Mouse (Mus musculus): ENCODE measurements at regions not wholly inside any gene's neighbourhood (a gene's known extent, or its start where the extent isn't known, plus 50 kb on each side); places are given as distances from the start of the nearest gene placed in this dataset.

DNA sequence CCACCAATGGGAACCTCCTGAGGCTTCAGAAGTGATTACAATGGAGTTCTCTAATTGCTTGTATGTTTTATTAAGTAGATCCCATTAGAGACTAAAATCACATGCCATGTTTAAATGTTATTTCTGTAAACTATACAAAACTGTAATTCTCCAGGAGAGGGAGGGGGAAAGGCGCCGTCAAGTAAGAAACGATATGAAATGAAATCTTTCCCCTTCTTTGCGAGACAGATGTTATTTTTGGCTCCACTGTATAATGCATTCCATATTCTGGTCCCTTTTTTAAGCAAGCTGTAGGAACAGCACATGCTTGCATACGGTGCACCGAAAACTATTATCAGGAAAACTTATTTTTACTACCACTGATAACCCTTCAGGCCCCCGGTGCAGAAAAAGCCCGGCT lies 141.0 kb upstream of the Gdnf start:
- Histone ChIP-seq H3K4me1 (replicated peaks; ENCODE audit: control insufficient read depth, insufficient read depth, low read length) (no peaks in the 10 kb centered on the region), H3K36me3 (replicated peaks; ENCODE audit: control insufficient read depth, insufficient read depth) (no peaks in the 10 kb centered on the region), H3K4me2 (replicated peaks) (no peak overlapping the region), H3K4me3 (replicated peaks; ENCODE audit: low read length) (no peak overlapping the region), H3K9ac (no peak overlapping the region), H3K9me3 (ENCODE audit: control insufficient read depth, low read length) (no peaks in the 10 kb centered on the region), H3K27ac (no peak overlapping the region), H3K27me3 (ENCODE audit: control insufficient read depth, insufficient read depth, low read length) (no peaks in the 10 kb centered on the region)
- DNase-seq (ENCODE audit: low spot score) (no peak), ATAC-seq (ENCODE audit: low FRiP score) (no peak)
- 87% methylated on average over 8 of the region's 8 CpGs for WGBS

DNA sequence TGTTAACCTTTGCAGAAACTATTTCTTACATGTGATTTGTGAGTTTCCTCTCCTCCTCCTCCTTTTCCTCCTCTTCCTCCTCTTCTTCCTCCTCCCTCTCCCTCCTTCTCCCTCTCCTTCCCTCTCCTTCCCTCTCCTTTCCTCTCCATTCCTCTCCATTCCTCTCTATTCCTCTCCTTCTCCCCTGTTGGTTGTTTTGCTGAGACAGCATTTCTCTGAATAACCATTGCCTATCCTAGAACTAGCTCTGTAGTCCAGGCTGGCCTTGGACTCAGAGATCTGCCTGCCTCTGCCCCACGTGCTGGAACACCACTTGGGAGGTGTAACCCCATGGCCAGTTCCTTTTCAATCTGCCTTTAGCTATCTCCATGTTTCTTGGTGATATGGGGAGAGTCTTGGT lies 133.7 kb upstream of the Gdnf start:
- Histone ChIP-seq H3K4me3 (replicated peaks; ENCODE audit: low read length) (no peak overlapping the region), H3K36me3 (replicated peaks; ENCODE audit: control insufficient read depth, insufficient read depth) (no peaks in the 10 kb centered on the region), H3K27ac (no peak overlapping the region), H3K27me3 (ENCODE audit: control insufficient read depth, insufficient read depth, low read length) (no peaks in the 10 kb centered on the region), H3K9ac (no peak overlapping the region), H3K4me2 (replicated peaks) (no peak overlapping the region), H3K4me1 (replicated peaks; ENCODE audit: control insufficient read depth, insufficient read depth, low read length) (no peaks in the 10 kb centered on the region), H3K9me3 (ENCODE audit: control insufficient read depth, low read length) (no peaks in the 10 kb centered on the region)
- ATAC-seq (ENCODE audit: low FRiP score) (no peak), DNase-seq (ENCODE audit: low spot score) (no peak)
- 64% methylated on average over 1 of the region's 1 CpGs for WGBS

DNA sequence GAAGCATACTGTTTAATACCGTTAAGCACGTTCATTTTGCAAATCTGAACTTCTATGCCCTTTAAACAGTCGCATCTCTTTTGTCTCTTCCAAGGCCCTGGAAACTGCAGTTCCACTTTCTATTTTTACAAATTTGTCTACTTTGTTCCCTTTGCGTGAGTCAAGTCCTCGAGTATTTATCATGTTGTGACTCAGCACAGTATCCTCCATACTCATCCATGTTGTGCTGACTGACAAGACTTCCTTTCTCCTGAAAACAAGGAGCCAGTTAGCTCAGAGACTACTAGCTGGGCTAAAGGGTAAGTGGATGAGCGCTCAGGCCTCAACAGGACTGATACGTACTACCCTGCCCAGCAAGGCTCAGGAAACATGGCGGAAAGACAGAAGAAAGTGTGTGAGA lies 131.9 kb upstream of the Gdnf start:
- H3K4me3 ChIP-seq (replicated peaks; ENCODE audit: low read length): no peak overlapping the region
- no peak overlapping the region for H3K9ac ChIP-seq
- no peaks in the 10 kb centered on the region for H3K27me3 ChIP-seq (ENCODE audit: control insufficient read depth, insufficient read depth, low read length)
- H3K4me2 ChIP-seq (replicated peaks): no peak overlapping the region
- no peaks in the 10 kb centered on the region for H3K4me1 ChIP-seq (replicated peaks; ENCODE audit: control insufficient read depth, insufficient read depth, low read length)
- no peaks in the 10 kb centered on the region for H3K9me3 ChIP-seq (ENCODE audit: control insufficient read depth, low read length)
- 92% methylated on average over 8 of the region's 8 CpGs for WGBS
- no peak for ATAC-seq (ENCODE audit: low FRiP score)
- H3K36me3 ChIP-seq (replicated peaks; ENCODE audit: control insufficient read depth, insufficient read depth): no peaks in the 10 kb centered on the region
- H3K27ac ChIP-seq: no peak overlapping the region
- no peak for DNase-seq (ENCODE audit: low spot score)

DNA sequence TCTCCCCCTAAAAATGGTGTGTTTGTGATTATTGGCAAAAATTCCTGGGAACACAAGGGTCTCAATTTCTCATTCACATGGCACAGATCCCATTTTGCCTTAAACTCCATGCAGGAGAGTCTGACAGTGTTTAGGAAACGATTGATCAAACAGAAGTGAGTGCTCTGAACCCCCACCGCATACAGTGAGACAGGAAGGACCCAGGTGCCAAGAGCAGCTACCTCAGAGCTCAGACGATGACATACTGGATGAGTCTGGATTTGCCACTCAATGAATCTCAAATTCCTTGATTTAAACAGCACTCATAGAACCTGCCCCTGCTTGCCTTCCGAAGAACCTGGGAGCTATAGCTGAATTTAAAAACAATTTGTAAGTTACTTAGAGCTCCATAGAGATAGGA lies 129.6 kb upstream of the Gdnf start:
- no peak overlapping the region for H3K4me2 ChIP-seq (replicated peaks)
- H3K4me1 ChIP-seq (replicated peaks; ENCODE audit: control insufficient read depth, insufficient read depth, low read length): no peaks in the 10 kb centered on the region
- no peak overlapping the region for H3K9ac ChIP-seq
- H3K27me3 ChIP-seq (ENCODE audit: control insufficient read depth, insufficient read depth, low read length): no peaks in the 10 kb centered on the region
- no peaks in the 10 kb centered on the region for H3K9me3 ChIP-seq (ENCODE audit: control insufficient read depth, low read length)
- DNase-seq (ENCODE audit: low spot score): no peak
- no peak overlapping the region for H3K4me3 ChIP-seq (replicated peaks; ENCODE audit: low read length)
- H3K36me3 ChIP-seq (replicated peaks; ENCODE audit: control insufficient read depth, insufficient read depth): no peaks in the 10 kb centered on the region
- no peak for ATAC-seq (ENCODE audit: low FRiP score)
- no peak overlapping the region for H3K27ac ChIP-seq
- 88% methylated on average over 4 of the region's 4 CpGs for WGBS

DNA sequence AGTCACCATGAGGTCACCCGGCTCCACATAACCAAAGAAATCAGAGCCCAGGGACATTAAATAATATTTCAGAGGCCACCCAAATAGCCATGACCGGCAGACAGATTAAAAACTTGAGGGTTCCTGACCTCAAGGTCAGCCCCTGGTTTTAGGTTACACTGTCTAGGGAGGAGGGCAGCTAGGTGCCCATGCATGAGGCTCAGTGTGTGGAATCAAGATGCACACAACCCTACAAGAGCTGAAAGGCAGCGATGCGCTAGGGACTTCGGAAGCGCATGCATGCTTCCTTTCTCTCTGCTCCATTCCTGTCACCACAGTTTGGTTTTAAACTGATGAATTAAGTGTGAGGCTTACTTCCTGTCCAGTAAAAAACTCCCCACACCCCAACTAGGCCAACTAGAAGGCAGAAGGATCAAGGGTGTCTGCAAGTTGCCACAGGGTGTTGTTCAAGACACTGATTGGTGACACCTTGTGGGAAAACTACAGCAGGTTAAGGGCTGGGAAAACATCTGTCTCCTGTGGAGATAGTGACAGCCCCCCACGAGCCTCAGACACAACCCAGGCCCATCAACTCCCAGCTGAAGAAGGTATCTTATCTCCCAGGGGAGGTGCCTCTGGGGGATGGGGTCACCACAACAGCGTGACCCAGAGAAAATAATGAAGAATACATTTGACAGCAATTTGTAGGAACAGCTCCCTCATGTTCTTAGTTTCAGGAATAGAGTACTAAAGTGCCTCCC lies 127.2 kb upstream of the Gdnf start:
- no peak overlapping the region for H3K9ac ChIP-seq
- DNase-seq (ENCODE audit: low spot score) (no peak), ATAC-seq (ENCODE audit: low FRiP score) (no peak)
- no peak overlapping the region for H3K27ac ChIP-seq
- no peaks in the 10 kb centered on the region for H3K36me3 ChIP-seq (replicated peaks; ENCODE audit: control insufficient read depth, insufficient read depth)
- WGBS: 72% methylated on average over 8 of the region's 8 CpGs
- H3K4me3 ChIP-seq (replicated peaks; ENCODE audit: low read length): no peak overlapping the region
- no peaks in the 10 kb centered on the region for H3K4me1 ChIP-seq (replicated peaks; ENCODE audit: control insufficient read depth, insufficient read depth, low read length)
- no peak overlapping the region for H3K4me2 ChIP-seq (replicated peaks)
- no peaks in the 10 kb centered on the region for H3K9me3 ChIP-seq (ENCODE audit: control insufficient read depth, low read length)
- no peaks in the 10 kb centered on the region for H3K27me3 ChIP-seq (ENCODE audit: control insufficient read depth, insufficient read depth, low read length)

DNA sequence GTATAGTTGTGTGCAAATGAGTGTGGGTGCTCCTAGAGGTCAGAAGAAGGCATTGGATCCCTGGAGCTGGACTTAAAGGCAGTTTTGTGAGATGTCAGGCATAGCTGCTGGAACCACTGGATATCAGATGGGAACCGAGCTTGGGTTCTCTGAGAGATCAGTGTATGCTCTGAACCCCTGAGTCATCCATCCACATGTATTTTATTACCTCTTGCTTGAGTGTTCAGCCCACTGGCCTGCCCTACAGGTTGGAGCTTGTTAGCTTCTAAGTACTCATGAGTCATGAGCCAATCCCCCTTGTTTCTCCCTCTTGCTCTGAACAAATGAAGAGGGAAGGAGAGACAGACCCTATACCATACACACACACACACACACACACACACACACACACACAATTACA lies 119.4 kb upstream of the Gdnf start:
- no peak overlapping the region for H3K4me3 ChIP-seq (replicated peaks; ENCODE audit: low read length)
- DNase-seq (ENCODE audit: low spot score): no peak
- H3K4me2 ChIP-seq (replicated peaks): no peak overlapping the region
- WGBS: 90% methylated on average over 1 of the region's 1 CpGs
- H3K4me1 ChIP-seq (replicated peaks; ENCODE audit: control insufficient read depth, insufficient read depth, low read length): no peaks in the 10 kb centered on the region
- no peak for ATAC-seq (ENCODE audit: low FRiP score)
- H3K9me3 ChIP-seq (ENCODE audit: control insufficient read depth, low read length): no peaks in the 10 kb centered on the region
- no peak overlapping the region for H3K9ac ChIP-seq
- H3K27ac ChIP-seq: no peak overlapping the region
- H3K27me3 ChIP-seq (ENCODE audit: control insufficient read depth, insufficient read depth, low read length): no peaks in the 10 kb centered on the region
- H3K36me3 ChIP-seq (replicated peaks; ENCODE audit: control insufficient read depth, insufficient read depth): no peaks in the 10 kb centered on the region

DNA sequence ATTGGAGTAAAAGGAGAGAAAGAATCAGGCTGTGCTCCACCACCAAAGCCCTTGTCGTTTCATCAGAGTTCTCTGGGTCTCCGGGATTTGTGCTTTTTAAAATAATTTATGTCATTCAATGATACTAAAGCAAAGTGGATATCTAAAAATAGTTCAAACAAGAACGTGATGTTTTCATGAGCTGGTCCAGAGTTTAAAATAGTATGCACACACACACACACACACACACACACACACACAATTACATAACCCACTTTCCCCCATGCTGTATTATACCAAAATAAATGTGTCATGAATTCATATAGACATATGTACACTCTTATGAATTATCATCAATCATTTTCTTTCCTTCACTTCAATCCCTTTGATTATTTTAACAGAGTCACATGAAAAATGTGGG lies 118.5 kb upstream of the Gdnf start:
- no peaks in the 10 kb centered on the region for H3K36me3 ChIP-seq (replicated peaks; ENCODE audit: control insufficient read depth, insufficient read depth)
- H3K4me2 ChIP-seq (replicated peaks): no peak overlapping the region
- no peaks in the 10 kb centered on the region for H3K27me3 ChIP-seq (ENCODE audit: control insufficient read depth, insufficient read depth, low read length)
- no peaks in the 10 kb centered on the region for H3K9me3 ChIP-seq (ENCODE audit: control insufficient read depth, low read length)
- H3K9ac ChIP-seq: no peak overlapping the region
- DNase-seq (ENCODE audit: low spot score) (no peak), ATAC-seq (ENCODE audit: low FRiP score) (no peak)
- H3K4me3 ChIP-seq (replicated peaks; ENCODE audit: low read length): no peak overlapping the region
- no peak overlapping the region for H3K27ac ChIP-seq
- 91% methylated on average over 3 of the region's 3 CpGs for WGBS
- no peaks in the 10 kb centered on the region for H3K4me1 ChIP-seq (replicated peaks; ENCODE audit: control insufficient read depth, insufficient read depth, low read length)

DNA sequence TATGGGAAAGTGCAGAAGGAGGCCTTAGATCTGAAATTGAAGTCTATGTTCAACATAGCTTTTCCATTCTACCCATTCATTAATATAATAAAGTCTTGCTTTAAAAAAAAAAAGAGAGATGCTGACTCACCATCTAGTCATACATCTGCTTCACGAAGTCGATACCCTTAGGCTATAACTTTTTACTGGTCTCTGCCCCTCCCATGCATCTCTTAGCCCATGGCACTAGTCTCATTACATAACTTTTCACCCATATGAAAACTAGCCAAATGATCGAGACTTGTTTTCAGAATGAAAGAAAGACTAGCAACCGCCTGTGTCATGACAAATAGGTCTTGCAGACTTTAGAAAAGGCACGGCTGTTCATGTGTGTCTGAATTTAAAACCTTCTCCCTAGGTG lies 116.6 kb upstream of the Gdnf start:
- Histone ChIP-seq H3K27ac (no peak overlapping the region), H3K36me3 (replicated peaks; ENCODE audit: control insufficient read depth, insufficient read depth) (no peaks in the 10 kb centered on the region), H3K9ac (no peak overlapping the region), H3K27me3 (ENCODE audit: control insufficient read depth, insufficient read depth, low read length) (no peaks in the 10 kb centered on the region), H3K4me1 (replicated peaks; ENCODE audit: control insufficient read depth, insufficient read depth, low read length) (no peaks in the 10 kb centered on the region), H3K4me2 (replicated peaks) (no peak overlapping the region), H3K4me3 (replicated peaks; ENCODE audit: low read length) (no peak overlapping the region), H3K9me3 (ENCODE audit: control insufficient read depth, low read length) (no peaks in the 10 kb centered on the region)
- ATAC-seq (ENCODE audit: low FRiP score) (no peak), DNase-seq (ENCODE audit: low spot score) (no peak)
- WGBS: 89% methylated on average over 5 of the region's 5 CpGs

DNA sequence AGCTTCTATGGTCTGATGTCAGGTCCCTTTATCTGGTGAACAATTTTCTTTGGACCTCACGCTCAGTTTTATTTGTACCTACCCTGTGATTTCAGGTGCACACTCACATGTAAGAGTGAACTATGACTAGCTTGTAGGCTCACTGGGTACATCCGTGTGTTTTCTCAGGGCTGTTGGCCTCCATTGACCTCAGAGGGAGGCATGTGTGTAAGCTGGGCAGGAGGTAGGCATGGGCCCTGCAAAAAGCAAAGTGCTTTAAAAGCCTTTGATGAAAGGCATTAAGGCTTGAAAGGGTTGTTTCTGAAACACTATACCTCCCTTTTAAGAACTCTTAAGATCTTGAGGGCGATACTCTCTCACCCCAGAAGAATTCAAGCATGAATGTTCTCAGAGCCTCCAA lies 112.9 kb upstream of the Gdnf start:
- Histone ChIP-seq H3K9ac (no peak overlapping the region), H3K4me2 (replicated peaks) (no peak overlapping the region), H3K4me1 (replicated peaks; ENCODE audit: control insufficient read depth, insufficient read depth, low read length) (no peaks in the 10 kb centered on the region), H3K4me3 (replicated peaks; ENCODE audit: low read length) (no peak overlapping the region), H3K9me3 (ENCODE audit: control insufficient read depth, low read length) (no peaks in the 10 kb centered on the region), H3K27me3 (ENCODE audit: control insufficient read depth, insufficient read depth, low read length) (no peaks in the 10 kb centered on the region), H3K27ac (no peak overlapping the region), H3K36me3 (replicated peaks; ENCODE audit: control insufficient read depth, insufficient read depth) (no peaks in the 10 kb centered on the region)
- no peak for DNase-seq (ENCODE audit: low spot score)
- 61% methylated on average over 3 of the region's 3 CpGs for WGBS
- ATAC-seq (ENCODE audit: low FRiP score): no peak

DNA sequence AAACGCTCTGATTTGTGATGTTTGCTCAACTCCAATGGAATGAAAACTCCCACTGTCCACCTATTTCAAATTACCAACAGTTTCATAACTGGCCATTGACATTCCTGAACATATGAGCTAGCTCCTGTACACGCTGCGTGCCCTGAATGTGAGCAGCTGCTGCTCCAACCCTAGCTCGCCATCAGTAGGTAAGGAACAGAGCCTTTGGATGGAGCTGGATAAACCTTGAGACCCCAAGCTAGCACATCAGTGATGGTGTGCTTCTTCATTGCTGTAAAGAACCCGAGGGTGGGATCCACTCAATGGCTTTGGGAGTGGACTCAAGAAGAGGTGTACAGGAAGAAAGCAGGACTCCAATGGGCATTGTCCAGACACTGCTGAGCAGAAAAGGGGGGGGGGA lies 101.8 kb upstream of the Gdnf start:
- Histone ChIP-seq H3K4me1 (replicated peaks; ENCODE audit: control insufficient read depth, insufficient read depth, low read length) (no peaks in the 10 kb centered on the region), H3K4me2 (replicated peaks) (no peak overlapping the region), H3K9ac (no peak overlapping the region), H3K27ac (no peak overlapping the region), H3K27me3 (ENCODE audit: control insufficient read depth, insufficient read depth, low read length) (no peaks in the 10 kb centered on the region), H3K4me3 (replicated peaks; ENCODE audit: low read length) (no peak overlapping the region), H3K36me3 (replicated peaks; ENCODE audit: control insufficient read depth, insufficient read depth) (no peaks in the 10 kb centered on the region), H3K9me3 (ENCODE audit: control insufficient read depth, low read length) (no peaks in the 10 kb centered on the region)
- WGBS: 91% methylated on average over 5 of the region's 5 CpGs
- DNase-seq (ENCODE audit: low spot score) (no peak), ATAC-seq (ENCODE audit: low FRiP score) (no peak)

Measured in hindbrain, embryonic 14.5 days (tissue).